Mouse (Mus musculus) midbrain, embryonic 11.5 days (tissue): ENCODE measurements around the gene Ston1. TPM values are rescaled to one million over a fixed set of nuclear protein-coding genes. Genes with fewer than 3 reads are reported as not detected.

ENCODE experiments used
- ATAC-seq: fragments of 200-750 bp; cut with Nextera tagmentation; 2 replicates; pipeline ENCODE4 v1.8.0; 2017; ENCODE audit warnings: moderate TSS enrichment, moderate library complexity; ENCODE audit not compliant: low FRiP score
- DNase-seq: peaks from one replicate; pipeline ENCODE4 v3.0.0; 2015; ENCODE audit warnings: low spot score; ENCODE audit errors: missing footprints
- H3K27ac ChIP-seq: fragments of 300-500 bp; sonication (generic); 2 replicates; pipeline ENCODE4 v1.5.1; 2014; ENCODE audit warnings: low read depth, low read length
- H3K27me3 ChIP-seq: fragments of 300-500 bp; sonication (generic); 2 replicates; pipeline ENCODE4 v1.6.1; 2014; ENCODE audit warnings: mild to moderate bottlenecking, low read length, moderate library complexity, mixed read lengths; ENCODE audit not compliant: control insufficient read depth, insufficient read depth
- H3K36me3 ChIP-seq: fragments of 300-500 bp; sonication (generic); 2 replicates; pipeline ENCODE4 v1.6.1; 2014; ENCODE audit warnings: mild to moderate bottlenecking, low read length, moderate library complexity, mixed read lengths; ENCODE audit not compliant: control insufficient read depth, insufficient read depth
- H3K4me1 ChIP-seq: fragments of 300-500 bp; sonication (generic); 2 replicates; pipeline ENCODE4 v1.6.1; 2014; ENCODE audit warnings: low read length; ENCODE audit not compliant: control insufficient read depth, insufficient read depth
- H3K4me2 ChIP-seq: fragments of 300-500 bp; sonication (generic); 2 replicates; pipeline ENCODE4 v1.6.1; 2014; ENCODE audit warnings: mild to moderate bottlenecking, moderate library complexity
- H3K4me3 ChIP-seq: fragments of 300-500 bp; sonication (generic); 2 replicates; pipeline ENCODE4 v1.5.1; 2014; ENCODE audit warnings: low read depth, low read length
- H3K9ac ChIP-seq: fragments of 300-500 bp; sonication (generic); 2 replicates; pipeline ENCODE4 v1.6.1; 2014; ENCODE audit warnings: low read length
- H3K9me3 ChIP-seq: fragments of 300-500 bp; sonication (generic); 2 replicates; pipeline ENCODE4 v1.6.1; 2016; ENCODE audit warnings: low read length; ENCODE audit not compliant: control insufficient read depth
- WGBS: fragments of 180-500 bp; shearing (Covaris S2); extraction: QIAGEN DNeasy Blood & Tissue Kit; methylation state at CpG from one replicate; pipeline ENCODE4 v1.1.7; 2014; 5-methylcytosine and 5-hydroxymethylcytosine counted together
- polyA plus RNA-seq: library from polyadenylated mRNA; unstranded; fragments of >200 nt; fragmentation: Nextera tagmentation; extraction: Ambion mirVana; gene quantifications from 2 replicates; pipeline ENCODE4 v1.2.1, GENCODE M21; 2014

Ston1 gene
- polyA plus RNA-seq, 1 experiment from 2014 or later, result 2.9 TPM

DNA sequence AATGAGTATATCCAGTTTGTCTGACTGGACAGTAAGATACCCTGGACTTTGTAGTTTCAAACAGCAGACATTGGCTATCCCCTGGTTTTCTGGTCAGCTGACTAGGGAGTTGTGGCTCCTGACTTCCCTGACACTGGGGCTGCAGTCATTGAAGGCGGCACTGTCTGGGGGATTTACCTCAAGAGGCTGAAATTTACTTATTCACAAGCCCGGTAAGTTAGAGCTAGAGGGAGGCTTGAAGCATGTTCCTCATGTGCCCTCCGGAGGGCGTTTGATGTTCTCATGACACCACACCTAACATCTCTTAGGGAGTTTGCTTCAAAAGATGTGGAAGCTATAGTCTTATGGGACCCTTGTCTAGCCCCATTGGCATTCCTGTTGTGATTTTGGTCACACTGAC is 40.8 kb upstream of the Ston1 start:
- Histone ChIP-seq H3K4me2 (no peak overlapping the region), H3K4me1 (peaks cover 3% of the 10 kb centered on the region; the same call in 1 of the 2 replicates), H3K9me3 (no peaks in the 10 kb centered on the region), H3K4me3 (no peak overlapping the region), H3K27ac (no peak overlapping the region), H3K27me3 (no peaks in the 10 kb centered on the region), H3K9ac (no peak overlapping the region), H3K36me3 (no peaks in the 10 kb centered on the region)
- DNase-seq, result no peak
- no peak for ATAC-seq
- WGBS, result 87% methylated on average over 4 of the region's 4 CpGs

DNA sequence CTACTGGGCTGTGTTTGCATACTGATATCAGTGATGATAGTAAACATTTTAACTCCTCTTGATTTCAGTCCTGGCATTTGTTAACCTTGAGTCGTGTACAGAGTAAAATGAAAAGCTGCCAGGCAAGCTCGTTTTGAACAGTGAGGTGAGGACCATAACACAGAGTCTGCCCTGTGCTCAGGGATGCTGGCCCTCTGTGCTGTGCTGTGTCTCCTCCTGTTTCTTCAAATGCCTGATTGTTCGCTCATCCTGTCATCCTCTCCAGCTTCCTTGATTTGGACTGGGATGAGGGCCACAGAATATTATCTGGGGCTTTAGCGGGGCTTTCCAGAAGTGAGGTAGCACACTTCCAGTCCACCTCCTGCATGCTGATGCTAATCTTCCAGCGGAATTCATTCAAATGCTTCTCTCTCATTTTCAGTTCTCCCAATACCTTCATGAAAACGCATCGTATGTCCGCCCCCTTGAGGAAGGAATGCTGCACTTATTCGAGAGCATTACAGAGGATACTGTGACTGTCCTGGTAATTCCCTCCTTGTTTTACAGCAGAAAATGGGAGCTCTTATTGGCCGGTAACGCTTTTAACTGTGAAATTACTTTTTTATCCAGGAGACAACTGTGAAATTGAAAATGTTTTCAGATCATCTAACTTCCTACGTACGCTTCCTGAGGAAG is 39.2 kb upstream of the Ston1 start:
- Histone ChIP-seq H3K27ac (no peak overlapping the region), H3K27me3 (no peaks in the 10 kb centered on the region), H3K4me1 (no peaks in the 10 kb centered on the region), H3K4me2 (no peak overlapping the region), H3K9ac (no peak overlapping the region), H3K9me3 (no peaks in the 10 kb centered on the region), H3K4me3 (no peak overlapping the region), H3K36me3 (peaks cover 3% of the 10 kb centered on the region; the same call in 1 of the 2 replicates)
- peak; percentile 95 for DNase-seq
- 37% methylated on average over 13 of the region's 13 CpGs for WGBS
- peak; percentile 75; the same call in 1 of the 2 replicates for ATAC-seq

DNA sequence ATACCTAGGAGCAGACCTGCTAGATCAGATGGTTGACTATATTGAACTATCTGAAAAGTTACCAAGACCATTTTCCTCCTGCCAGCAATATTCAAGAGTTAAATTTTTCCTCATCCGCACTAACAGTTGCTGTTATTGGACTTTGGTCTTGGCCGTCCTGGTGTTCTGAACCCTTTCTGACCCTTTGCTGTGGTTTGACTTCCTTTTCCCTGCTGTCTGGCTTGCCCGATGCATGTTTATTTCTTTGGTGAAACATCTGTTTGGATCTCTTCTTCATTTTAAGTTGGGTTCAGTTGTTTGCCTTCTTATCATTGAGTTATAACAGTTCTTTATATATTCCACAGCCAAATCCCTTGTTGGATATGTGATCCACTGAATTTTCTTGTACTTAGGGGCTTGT is 33.9 kb upstream of the Ston1 start:
- H3K4me1 ChIP-seq, result no peaks in the 10 kb centered on the region
- no peaks in the 10 kb centered on the region for H3K27me3 ChIP-seq
- H3K9me3 ChIP-seq, result no peaks in the 10 kb centered on the region
- ATAC-seq (no peak), DNase-seq (no peak)
- no peak overlapping the region for H3K4me3 ChIP-seq
- peaks cover 7% of the 10 kb centered on the region for H3K36me3 ChIP-seq
- no peak overlapping the region for H3K4me2 ChIP-seq
- H3K27ac ChIP-seq, result no peak overlapping the region
- H3K9ac ChIP-seq, result no peak overlapping the region
- WGBS, result 93% methylated on average over 3 of the region's 3 CpGs

GRCm38 (mm10) chr17:88569807-88570540 is 27.5 kb upstream of the Ston1 start:
- Histone ChIP-seq H3K27ac (no peak overlapping the region), H3K4me1 (peaks cover 4% of the 10 kb centered on the region; the same call in 1 of the 2 replicates), H3K9me3 (no peaks in the 10 kb centered on the region), H3K4me2 (no peak overlapping the region), H3K9ac (no peak overlapping the region), H3K27me3 (no peaks in the 10 kb centered on the region), H3K36me3 (peaks cover 4% of the 10 kb centered on the region; the same call in 1 of the 2 replicates), H3K4me3 (no peak overlapping the region)
- WGBS, result 79% methylated on average over 10 of the region's 10 CpGs
- no peak for DNase-seq
- no peak for ATAC-seq

DNA sequence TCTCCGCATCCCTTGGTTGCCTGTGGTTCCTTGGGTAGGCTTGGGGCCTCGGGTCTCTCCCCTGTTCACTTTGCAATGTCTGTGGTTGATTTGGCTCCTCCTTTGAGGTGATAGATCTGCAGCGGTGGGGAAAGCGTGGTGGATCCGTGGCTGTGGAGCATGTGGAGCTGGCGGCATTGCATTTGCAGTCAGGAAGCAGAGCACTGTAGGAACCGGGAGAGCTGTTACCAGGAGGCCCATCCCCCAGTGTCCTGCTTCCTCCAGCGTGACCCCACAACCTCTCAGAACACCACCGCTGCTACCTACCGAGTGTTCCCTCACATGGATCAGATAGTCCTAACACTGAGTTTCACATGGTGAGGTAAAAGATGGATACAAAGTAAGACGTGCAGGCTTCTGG is 26.7 kb upstream of the Ston1 start:
- H3K27ac ChIP-seq, result no peak overlapping the region
- H3K9me3 ChIP-seq, result no peaks in the 10 kb centered on the region
- H3K4me2 ChIP-seq, result no peak overlapping the region
- H3K36me3 ChIP-seq, result peaks cover 4% of the 10 kb centered on the region; the same call in 1 of the 2 replicates
- DNase-seq (no peak), ATAC-seq (0 out of 2 replicates have a peak, but pooled peaks have one; percentile 14)
- 83% methylated on average over 11 of the region's 11 CpGs for WGBS
- no peaks in the 10 kb centered on the region for H3K27me3 ChIP-seq
- no peak overlapping the region for H3K9ac ChIP-seq
- H3K4me1 ChIP-seq, result peaks cover 4% of the 10 kb centered on the region; the same call in 1 of the 2 replicates
- no peak overlapping the region for H3K4me3 ChIP-seq

DNA sequence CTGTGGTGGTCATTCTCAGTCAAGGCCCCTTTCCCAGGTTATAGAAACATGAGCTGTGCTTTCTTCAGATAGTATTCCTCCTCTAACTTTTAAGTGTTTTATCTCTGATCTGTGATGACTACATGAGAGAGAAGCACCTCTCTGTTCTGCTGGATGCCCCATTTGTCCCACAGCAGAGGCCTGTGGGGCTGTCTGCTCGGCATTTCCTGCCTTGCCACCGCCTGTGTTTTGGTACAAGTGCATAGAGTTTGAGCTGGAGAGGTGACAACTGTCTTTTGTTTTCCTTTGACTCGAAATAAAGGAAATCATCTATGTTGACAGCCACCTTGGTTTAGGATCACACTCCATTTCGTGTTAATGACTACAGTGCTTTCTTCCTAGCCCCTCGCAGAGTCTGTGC is 22.7 kb upstream of the Ston1 start:
- 70% methylated on average over 5 of the region's 5 CpGs for WGBS
- no peaks in the 10 kb centered on the region; the same call in 1 of the 2 replicates for H3K36me3 ChIP-seq

DNA sequence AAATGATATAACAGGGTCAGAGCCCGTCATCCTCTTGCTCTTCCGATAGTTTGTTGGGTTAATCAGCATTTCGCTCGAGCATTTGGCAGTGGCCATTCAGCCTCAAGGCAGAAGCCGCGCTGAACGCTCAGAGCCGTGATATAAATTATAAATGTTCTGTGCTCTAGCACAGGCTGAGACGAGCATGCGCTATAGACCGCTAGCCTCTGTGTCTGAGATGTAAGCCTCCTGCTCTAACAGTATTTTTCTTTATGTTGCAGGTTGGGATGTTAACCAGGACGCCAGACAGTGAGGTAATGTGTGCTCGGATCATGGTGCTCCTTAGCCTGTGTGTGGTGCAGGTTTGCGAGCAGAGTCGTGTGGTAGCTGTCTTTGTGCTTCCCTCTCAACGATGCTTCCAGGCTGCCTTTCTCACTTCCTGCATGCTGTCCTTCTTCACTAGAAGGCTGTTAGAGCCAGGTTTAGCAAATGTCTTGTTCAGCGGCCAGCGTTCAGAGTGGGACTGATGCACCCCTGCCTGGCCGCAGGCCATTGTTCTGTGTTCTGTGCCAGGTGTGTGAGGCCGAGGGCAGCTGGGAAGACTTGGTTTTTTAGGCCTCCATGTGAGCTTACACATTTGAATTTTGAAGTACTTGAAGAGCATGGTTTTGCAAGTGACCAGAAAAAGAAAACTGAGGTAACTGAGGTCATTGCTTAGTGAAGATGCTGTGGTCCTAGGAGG is 18.8 kb upstream of the Ston1 start:
- H3K36me3 ChIP-seq, result peaks cover under 1% of the 10 kb centered on the region; the same call in 1 of the 2 replicates
- no peak overlapping the region for H3K4me3 ChIP-seq
- DNase-seq (peak; percentile 68), ATAC-seq (no peak)
- no peaks in the 10 kb centered on the region for H3K27me3 ChIP-seq
- no peaks in the 10 kb centered on the region for H3K9me3 ChIP-seq
- no peaks in the 10 kb centered on the region for H3K4me1 ChIP-seq
- H3K9ac ChIP-seq, result no peak overlapping the region
- no peak overlapping the region for H3K4me2 ChIP-seq
- 94% methylated on average over 20 of the region's 20 CpGs for WGBS
- H3K27ac ChIP-seq, result no peak overlapping the region

More for the DNA sequence above, 22.7 kb upstream of the Ston1 start:
- no peak overlapping the region for H3K27ac ChIP-seq
- no peak for DNase-seq
- no peaks in the 10 kb centered on the region for H3K27me3 ChIP-seq
- H3K9me3 ChIP-seq, result no peaks in the 10 kb centered on the region
- peaks cover 4% of the 10 kb centered on the region; the same call in 1 of the 2 replicates for H3K4me1 ChIP-seq
- H3K9ac ChIP-seq, result no peak overlapping the region
- no peak for ATAC-seq
- no peak overlapping the region for H3K4me3 ChIP-seq
- no peak overlapping the region for H3K4me2 ChIP-seq

GRCm38 (mm10) chr17:88580556-88580955 is 16.9 kb upstream of the Ston1 start:
- H3K36me3 ChIP-seq, result peaks cover 12% of the 10 kb centered on the region

More at GRCm38 (mm10) chr17:88580556-88580955, 16.9 kb upstream of the Ston1 start:
- no peaks in the 10 kb centered on the region for H3K4me1 ChIP-seq
- no peak overlapping the region for H3K9ac ChIP-seq
- DNase-seq, result peak; percentile 53
- H3K27ac ChIP-seq, result no peak overlapping the region
- no peak overlapping the region for H3K4me2 ChIP-seq
- H3K4me3 ChIP-seq, result no peak overlapping the region
- no peak for ATAC-seq
- H3K9me3 ChIP-seq, result no peaks in the 10 kb centered on the region
- WGBS, result 88% methylated on average over 6 of the region's 6 CpGs
- H3K27me3 ChIP-seq, result no peaks in the 10 kb centered on the region
